Mouse (Mus musculus) embryonic fibroblast, embryonic 13.5 days (primary cell): Measurements from ENCODE around the gene Spata13.

Source experiments
- CTCF ChIP-seq: IDR thresholded peaks from 2 replicates; pipeline ENCODE4 v1.5.1; 2011; ENCODE audit warnings: mild to moderate bottlenecking, control low read depth, low read length, moderate library complexity, borderline replicate concordance; ENCODE audit not compliant: insufficient read depth
- POLR2A ChIP-seq: IDR thresholded peaks from 2 replicates; pipeline ENCODE4 v1.6.1; 2011; ENCODE audit warnings: low read depth, mild to moderate bottlenecking, control low read depth, low read length, moderate library complexity

DNA sequence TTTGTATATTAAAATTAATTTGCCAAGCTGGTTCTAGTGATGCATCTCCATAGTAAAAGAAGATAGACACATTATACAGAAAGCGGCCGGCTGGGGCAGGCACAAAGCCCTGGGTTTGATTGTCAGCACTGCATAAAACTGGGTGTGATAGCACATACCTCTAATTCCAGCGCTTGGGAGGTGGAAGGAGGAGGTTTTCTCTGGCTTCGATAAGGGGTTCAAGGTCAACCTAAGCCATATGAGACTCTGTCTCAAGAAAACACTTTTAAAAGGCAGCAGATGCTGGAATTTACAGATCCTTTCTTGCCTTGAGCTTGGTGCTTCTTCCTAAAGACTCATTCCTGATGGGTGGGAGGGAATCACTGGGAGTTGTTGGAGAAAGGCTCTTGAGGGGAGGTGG, 130.7 kb downstream of the Spata13 start:
- TF ChIP-seq POLR2A (no peak), CTCF (no peak)
